Mouse (Mus musculus) spleen, postnatal 36 days (tissue): ENCODE results near the gene Slc52a3.

Source experiments
- DNase-seq, 2 experiments: peaks; one replicate each; pipeline ENCODE4 v3.0.0; 2022; ENCODE audit warnings: low spot score in 2 of 2, mixed read lengths in 1 of 2

Slc52a3 gene

GRCm38 (mm10) chr2:151996229-151997189, at the start of gene Slc52a3:
TSS of gene Slc52a3 (plus strand) at chr2:151996511.
- peak; percentile 81 to 84 for DNase-seq

DNA sequence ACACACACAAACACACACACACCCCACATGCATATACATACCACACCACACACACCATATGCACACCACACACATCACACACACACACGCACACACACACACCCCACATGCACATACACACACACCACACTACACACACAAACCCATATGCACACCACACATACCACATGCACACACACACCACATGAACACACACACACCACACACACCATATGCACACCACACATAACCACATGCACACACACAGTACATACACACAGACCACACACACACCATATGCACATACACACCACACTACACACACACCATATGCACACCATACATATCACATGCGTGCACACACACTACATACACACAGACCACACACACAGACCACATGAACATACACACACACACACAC, 48.7 kb upstream of the Slc52a3 start:
- no peak for DNase-seq

DNA sequence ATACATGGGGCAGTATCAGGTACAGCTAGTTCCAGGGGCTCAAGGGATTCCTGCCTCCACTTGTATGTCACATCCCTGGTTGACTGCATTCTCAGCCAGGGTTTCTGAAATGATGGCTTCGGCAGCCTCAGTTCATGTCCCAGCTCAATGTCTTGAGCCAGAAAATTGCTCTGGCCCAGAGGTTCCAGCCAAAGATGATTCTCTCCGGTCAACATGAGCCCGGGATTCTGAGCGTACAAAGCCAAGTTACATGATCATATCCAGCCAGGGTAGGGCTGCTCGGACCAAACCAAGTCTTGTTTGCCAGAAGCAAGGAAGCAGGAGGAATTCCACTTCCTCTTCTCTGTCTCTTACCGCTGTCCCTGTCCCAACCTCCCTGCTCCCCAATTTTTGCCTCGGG, 48.0 kb upstream of the Slc52a3 start:
- DNase-seq: no peak

DNA sequence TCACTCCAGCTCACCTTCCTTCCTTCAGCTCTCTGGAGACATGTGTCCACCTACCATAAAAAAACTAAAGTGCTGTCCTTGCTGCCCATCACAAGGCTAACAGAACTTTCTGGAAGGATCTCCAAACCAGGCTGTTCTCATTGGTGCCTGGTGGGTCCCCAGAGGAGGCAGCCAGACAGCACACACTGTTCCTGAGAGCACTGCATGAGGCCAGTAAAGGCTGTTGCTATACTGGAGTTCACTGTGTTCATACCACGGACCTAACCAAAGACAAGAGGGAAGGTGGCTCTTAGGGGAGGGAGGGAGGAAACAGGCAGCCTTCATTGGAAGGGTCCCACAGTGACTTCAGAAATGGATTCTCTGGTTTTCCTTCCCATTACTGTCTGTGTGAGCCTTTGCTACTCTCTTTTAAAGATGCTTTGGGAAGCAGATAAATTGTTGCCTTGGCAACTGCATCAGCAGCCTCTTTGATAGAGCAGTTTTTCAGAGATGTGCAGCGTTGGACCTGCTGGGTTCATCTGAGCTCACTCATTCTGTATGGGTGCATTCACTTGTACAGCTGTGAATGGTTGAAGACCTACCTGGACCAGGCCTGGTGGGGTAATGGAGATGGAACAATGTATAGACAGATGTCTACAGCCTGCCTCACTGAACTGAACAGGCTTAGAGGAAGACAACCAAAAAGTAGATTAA, 47.1 kb upstream of the Slc52a3 start:
- DNase-seq: no peak

DNA sequence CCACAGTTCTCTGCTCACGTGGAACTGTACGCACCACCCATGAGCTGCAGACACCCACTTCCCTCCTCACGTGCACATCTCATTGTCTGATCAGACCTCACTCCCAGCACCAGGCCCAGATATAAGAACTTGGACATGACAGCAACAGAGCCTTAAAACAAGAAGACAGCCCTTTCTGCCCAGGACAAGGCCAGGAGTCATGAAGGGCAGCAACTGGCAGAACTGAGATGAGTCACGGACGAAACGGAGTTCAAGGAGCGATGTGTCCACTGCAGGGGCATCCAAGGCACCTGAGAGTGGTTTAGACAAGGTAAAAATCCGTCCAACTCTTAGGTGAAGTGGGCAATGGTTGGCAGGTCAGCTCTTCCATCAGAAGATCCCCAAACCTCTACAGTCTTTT, 42.6 kb upstream of the Slc52a3 start:
- DNase-seq: no peak

GRCm38 (mm10) chr2:151956500-151957137, 39.7 kb upstream of the Slc52a3 start:
- no peak for DNase-seq

DNA sequence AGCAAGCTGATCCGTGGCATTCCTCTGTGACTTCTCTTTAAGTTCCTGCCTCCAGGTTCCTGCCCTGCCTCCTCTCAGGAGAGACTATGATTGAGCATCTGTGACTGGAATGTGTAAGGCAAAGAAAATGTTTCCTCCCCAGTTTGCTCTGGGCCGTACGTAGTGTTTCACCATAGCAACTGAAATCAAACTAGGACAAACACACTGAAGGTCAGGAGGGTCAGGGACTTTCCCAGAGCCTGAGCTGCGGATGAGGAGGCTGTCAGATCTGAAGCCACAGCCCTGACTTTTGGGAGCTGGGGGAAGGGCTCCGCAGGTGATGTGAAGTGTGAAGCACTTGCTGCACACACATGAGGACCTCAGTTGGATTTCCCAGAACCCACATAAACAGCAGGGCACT, 37.0 kb upstream of the Slc52a3 start:
- no peak for DNase-seq

DNA sequence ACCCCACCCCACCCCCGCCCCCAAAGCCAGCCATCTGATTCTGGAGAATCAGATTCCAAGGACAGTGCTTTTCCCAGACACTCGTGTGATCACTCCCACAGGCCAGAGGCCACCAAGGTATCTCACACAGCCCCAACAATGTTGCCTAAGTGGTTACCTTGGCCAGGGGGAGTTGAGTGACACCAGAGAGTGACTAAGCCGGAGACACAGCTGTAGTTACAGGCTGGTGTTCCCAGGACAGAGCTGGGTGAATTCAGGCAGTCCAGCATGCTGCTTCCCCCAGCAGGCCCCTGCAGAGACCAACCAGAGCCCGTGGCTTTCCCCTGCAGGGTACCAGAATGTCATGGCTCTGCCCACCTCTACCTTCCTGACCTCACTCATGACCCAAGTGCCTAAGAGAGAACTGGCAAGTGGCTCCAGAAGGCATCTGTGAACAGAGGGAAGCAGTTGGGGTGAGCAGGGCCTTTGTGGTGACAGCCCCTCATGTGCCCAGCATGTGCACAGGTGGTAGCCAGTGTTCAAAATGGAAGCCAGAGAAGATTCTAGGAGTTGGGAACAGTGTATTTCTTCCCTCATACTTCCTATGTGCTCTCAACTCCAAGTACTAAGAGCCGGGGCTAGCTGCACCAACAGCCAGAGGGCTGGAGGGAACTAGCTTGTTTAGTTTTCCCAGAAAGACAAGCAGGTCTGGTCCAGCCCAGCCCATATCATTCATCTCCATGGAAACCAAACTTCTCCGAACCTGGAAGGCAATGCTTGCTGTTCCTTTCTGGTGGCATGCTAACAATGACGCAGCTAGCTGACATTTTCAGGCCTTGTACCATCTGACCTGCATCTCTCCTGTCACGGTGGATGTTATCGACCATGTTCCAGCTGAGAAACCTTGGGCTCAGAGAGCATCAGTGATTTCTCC, 34.8 kb upstream of the Slc52a3 start:
- DNase-seq: no peak

- DNase-seq: no peak
Measured at GRCm38 (mm10) chr2:151962474-151962873, 33.8 kb upstream of the Slc52a3 start.

GRCm38 (mm10) chr2:151963319-151963718, 33.0 kb upstream of the Slc52a3 start:
- DNase-seq: no peak

DNA sequence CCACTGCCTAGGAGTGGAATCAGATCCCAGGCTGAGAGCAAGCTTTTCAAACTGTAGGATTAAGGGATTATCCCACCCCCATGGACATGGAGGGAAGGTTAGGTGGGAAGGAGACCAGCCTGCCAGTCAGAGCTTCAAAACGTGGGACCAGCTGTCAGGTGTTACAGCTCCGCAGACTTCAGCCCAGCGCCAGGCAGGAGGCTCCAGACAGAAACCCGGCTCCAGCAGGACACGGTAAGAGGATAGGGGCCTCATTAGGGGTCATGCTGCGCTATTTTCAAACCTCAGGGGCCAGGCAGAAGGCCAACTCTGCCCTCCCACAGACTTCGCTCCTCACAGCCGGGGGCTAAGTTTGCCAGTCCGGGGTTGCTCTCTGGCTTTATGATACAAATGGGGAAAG, 32.3 kb upstream of the Slc52a3 start:
- DNase-seq: no peak

DNA sequence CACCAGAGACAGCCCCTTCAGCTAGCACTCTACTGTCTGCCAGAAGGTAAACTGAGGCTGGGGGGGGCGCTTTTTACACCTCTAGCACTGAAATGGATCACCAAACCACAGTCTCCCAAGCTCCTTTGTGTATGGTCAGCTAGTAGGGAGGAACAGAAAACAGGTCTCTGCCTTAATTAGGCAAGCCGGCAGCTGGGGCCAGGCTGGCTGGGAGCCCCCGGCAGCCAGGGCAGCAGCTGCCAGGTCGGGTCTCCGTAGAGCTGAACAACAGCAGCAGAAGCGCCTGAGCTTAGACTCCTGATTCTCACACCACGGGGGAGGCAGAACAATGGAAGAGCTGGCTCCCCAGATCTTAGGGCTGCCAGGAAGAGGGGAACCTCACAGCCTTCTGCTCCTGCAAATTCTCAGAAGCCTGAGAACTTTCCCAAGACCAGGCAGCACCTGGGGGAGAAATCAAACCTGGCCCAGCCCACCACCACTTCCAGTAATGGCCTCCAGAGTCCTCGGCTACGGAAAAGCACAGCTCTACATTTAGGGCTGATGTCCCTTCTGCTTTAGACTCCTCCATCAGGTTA, 29.0 kb upstream of the Slc52a3 start:
- no peak for DNase-seq

DNA sequence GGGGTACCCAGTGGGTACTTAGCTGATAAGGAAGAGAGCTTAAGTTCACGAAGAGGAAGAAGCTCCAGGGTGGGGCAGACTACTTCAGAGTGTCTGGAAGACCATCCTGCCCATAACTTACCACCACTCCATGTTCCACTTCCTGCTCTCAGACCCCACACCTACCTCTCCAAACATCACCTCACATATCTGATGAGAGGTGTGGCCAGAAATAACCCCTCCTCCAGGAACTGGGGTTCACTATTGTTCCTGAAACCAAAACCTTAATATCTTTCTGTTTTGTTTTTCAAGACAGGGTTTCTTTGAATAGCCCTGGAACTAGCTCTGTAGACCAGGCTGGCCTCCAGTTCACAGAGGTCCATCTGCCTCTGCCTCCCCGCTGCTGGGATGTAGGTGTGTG, 28.5 kb upstream of the Slc52a3 start:
- DNase-seq: no peak

DNA sequence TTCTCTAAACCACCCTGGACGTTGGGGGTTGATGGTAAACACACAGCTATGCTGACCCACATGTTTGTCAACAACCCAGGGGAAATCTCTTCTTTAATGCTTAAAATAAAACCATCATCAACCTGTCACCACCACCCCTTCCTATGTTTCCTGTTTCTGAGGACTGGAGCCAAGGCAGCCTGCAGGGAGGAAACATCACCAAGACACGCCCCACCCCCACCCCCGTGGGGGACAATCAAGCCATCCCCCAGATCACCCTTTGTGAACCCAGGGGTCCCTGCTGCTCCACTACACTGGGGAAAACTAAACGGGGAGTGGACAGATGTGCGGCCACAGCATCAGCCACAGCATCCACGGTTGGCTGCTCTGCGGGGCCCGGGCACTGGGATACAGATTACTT, 27.9 kb upstream of the Slc52a3 start:
- DNase-seq: no peak

- no peak for DNase-seq
Measured at GRCm38 (mm10) chr2:151968986-151969385, 27.3 kb upstream of the Slc52a3 start.

- no peak for DNase-seq
Measured at GRCm38 (mm10) chr2:151969396-151969795, 26.9 kb upstream of the Slc52a3 start.

- DNase-seq: peak; percentile 83
Measured at GRCm38 (mm10) chr2:151970191-151971172, 25.8 kb upstream of the Slc52a3 start.

GRCm38 (mm10) chr2:151971748-151972147, 24.6 kb upstream of the Slc52a3 start:
- no peak for DNase-seq

DNA sequence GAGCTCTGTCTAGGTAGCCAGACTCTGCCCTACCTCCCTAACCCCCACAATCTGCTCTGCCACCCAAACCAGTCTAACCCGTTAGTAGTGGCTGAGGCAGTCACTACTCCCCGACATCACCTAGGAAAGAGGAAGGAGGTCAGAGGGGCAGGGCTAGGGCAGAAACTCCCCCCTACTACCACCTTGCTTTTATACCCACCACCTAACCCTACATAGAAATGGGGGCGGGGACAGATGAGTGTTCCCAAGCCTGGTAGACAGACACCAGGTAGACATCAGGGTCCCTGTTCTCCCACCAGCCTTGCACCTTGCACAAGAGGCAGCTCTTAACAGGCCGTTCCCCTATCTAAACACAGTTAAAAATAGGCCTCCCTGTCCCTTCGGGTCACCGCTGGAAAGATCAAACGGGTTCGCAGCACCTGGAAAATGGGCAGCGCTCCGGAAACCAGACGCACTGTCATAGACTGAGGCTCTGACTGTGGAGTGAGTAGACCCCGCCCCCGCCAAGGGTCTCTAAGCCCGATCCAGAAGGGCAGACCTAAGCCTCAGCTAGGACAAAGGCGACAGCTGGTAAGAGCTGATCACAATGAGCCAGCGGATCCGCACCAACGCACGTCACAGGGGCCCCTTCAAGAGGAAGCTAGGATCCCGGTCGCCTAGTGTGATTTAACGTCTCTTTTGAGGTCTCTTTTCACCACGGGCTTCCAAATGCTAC, 23.3 kb upstream of the Slc52a3 start:
- DNase-seq: peak in 1 of 2 experiments; percentile 21
